Mouse (Mus musculus) cerebellum, postnatal 25 days (tissue): ENCODE measurements around the gene Cnot6l.

ENCODE experiments used
- DNase-seq, 2 experiments: peaks; one replicate each; pipeline ENCODE4 v3.0.0; 2021; ENCODE audit warnings: mixed read lengths in 2 of 2

The Cnot6l gene

DNA sequence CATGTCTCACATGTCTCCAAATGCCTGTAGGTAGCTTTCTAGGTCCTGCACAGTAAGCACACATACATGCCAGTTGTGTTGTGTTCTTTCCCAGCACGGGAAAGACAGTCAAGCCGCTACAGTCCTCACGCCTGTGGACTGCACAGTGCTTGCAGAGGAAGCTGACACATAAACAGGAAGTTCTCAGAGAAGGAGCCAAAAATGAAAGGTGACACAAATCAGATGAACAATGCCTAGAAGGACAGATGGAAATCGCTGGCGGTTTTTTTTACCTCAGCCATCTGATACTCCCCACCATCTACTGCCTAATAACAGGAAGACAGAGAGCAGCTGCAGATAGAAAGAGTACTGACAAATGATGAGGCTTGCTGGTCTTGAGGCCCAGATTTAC is at the start of gene Cnot6l:
Gene Cnot6l, minus strand, starts transcription at position 151 of the 391 bp plus-strand sequence.
- peak; percentile 23 to 31 for DNase-seq

DNA sequence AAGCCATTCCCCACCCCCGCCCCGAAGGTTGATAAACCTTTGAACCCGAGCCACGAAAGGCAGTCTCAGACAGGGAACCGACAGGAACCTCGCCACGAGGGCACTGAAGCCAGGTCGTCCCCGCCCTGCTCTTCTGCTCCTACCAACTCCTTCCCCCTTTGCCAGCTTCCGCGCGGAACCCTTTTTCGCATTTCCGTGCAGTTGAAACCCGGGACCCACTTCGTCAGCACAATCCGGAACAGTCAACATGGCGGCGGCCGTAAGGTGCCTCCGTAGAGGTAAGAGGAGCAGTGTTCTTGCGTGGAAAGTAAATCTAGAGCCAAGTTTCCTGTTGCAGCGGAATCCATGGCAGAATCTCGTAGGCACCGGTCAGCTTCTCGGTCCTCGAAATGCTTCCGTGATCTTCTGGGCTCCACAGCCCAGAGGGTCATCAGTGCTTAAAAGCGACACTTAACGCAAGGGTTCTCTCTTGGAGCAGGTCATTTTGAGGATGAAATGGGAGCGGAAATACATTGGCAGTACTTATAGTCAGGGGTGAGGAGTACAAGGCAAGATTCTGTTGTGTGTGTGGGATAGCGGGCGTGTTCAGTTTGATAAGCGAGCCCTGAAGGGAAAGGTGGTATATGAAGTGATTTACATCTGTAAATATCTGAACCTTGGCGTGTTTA is 46.1 kb upstream of the Cnot6l start:
- DNase-seq: peak; percentile 93 to 94

DNA sequence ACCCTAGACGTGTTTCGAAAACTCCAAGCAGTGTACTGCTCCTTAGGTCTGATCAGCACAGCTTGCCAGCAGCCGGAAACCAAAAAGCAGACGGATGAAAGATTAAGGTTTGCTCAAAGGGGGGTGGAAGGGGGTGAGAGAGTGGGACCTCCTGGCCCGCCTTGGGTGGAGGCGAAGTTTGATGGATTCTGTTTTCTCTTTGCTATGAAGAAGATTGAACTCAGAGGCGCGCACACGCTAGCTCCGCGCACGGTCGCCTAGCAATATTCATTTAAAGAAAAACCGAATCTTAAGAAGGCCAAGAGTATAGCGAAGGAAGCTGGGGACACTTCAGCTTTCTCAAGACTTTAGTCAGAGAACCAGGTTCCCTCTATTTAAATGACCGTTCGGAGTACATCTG is 45.5 kb upstream of the Cnot6l start, which contains the start of gene Mrpl1:
Gene Mrpl1, plus strand, starts transcription at position 35 of the 400 bp plus-strand sequence.
- DNase-seq: peak; percentile 38 to 49

DNA sequence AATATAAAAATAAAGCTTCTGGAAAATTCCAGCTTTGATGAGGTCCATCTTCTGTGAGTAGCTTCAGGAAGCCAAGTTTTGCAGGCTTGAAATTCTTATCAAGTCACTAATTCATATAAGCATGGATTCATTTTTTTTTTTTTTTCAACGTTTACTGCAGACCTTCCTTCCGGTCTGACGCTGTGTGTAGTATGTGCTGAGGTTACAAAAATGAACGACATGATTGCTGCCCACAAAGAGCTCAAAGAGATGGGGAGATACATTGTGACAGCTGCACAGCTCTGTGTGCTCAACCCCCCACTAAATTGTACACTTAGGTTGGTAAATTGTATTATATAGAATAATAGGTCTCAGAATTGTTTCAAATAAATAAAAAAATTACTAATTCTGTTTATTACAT is 44.6 kb upstream of the Cnot6l start:
- DNase-seq: no peak

DNA sequence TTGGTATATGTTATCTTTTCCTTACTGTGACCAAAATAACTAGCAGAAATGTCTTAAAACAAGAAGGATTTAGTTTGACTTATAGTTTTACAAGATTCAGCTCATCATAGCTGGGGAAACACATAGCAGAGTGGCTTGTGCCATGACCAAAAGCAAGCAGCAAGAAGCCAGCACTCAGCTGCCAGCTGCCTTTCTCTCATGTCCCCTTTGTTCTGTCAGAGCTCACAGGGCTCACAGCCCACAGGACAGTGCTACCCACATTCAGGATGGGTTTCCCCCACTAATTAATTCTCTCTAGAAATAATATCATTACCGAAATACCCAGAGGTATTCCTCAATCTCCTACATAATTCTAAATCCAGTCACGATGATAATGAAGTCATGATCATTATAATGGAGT is 43.6 kb upstream of the Cnot6l start:
- DNase-seq: no peak

DNA sequence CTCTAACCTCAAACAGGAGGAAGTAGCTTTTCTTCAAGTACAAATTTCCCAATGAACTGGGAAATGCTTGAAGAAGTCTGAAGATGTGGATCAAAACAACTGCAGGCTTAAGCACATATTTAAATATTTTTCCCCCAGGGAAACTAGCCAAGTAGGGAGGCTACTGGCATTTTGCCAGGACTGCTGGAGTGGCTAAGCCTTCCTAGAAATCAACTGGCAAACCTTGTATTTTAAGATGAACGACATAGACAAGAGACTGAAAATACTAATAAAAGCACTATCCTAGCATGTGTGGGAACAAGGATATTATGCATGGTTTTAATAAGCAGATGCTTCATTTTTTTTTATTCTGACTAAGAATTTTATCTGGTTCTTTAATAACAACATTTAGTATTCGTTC is 42.9 kb upstream of the Cnot6l start:
- DNase-seq: no peak

DNA sequence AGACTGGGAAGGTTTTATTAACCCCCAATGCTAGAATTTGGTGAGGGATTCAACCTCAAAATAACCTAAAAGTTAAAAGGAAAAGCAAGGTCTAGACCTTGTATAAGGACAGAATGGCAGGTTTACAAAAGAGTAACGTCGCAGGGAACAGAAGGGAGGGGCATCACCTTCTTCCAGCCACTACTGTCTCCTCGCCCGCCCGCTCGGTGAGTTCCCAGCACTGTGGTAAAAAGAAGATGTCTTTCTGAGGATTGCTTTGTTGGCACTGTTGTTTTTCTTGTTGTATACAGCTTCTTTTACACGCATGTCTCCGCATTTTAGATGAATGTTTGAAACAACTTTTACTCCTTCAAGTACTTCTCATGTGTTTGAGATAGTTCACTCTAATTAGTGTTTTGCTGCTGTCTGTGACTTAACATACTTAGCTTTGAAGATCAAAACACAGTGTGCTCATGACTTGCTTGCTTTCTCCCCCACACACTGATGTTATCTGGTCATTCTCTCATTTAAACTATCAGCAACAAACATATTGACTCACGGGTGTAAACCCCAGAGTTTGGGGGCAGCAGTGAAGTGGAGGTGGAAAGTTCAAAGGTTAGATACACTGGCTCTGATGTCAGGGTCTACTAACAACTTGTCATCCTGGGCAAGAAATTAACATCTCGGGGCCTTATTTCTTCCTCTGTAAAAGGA is 37.6 kb upstream of the Cnot6l start:
- no peak for DNase-seq

DNA sequence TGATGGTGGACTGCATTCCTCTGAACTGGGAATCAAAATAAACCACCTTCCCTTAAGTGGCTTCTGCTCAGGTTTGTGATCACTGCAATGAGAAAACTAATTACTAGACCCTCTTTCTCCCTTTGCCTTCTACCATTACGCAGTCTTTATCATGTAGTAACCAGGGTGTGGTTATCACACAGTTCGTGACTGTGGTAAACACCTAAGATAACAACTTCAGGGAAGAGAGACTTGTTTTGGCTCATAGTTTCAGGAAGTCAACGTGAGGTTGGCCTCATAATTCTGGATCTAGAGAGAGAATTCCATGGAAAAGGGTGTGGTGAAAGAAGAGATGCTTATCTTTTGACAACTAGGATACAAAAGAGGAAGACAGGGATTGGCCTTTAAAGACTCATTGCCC is 36.3 kb upstream of the Cnot6l start:
- DNase-seq: no peak

DNA sequence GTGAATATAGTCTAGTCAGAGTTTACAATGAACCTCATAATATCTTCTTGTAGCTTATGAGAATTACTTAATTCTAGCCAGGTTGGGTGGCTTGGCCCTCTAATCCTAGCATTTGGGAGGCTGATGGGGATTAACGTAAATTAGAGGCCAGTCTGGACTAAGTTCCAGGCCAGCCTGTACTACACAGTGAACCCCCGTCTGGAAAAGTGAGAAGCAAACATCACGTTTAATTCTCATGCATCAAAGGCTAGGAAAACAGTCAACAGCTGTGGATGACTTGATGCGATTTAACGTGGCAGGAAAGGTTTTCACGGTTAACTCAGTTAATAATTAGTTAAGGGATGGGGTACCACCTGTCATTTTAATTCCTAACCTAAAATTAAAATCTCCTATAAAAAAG is 34.3 kb upstream of the Cnot6l start:
- DNase-seq: no peak

DNA sequence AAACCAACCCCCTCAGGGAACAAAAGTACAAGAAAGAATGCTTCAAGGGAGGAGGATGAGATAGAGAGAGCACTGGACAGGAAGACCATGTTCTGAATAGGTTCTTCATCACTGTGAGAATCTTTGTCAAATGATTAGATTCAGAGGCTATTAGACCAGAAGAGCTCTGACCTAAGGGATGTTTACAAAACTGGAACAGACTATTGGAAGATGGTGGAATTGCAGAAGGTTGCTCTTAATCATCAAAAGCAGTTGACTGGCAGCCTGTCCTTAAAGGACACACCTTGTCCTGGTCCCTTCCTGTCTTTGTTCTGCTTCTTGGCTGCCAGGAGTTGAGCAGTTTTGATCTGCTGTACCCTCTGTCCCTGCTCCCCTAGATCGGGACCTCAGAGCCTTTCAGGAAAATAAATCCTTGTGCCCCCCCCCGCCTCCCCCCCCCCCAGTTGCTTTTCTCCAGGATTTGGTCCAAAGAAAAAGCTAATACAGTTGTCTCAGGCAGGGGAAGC is 32.6 kb upstream of the Cnot6l start:
- no peak for DNase-seq

DNA sequence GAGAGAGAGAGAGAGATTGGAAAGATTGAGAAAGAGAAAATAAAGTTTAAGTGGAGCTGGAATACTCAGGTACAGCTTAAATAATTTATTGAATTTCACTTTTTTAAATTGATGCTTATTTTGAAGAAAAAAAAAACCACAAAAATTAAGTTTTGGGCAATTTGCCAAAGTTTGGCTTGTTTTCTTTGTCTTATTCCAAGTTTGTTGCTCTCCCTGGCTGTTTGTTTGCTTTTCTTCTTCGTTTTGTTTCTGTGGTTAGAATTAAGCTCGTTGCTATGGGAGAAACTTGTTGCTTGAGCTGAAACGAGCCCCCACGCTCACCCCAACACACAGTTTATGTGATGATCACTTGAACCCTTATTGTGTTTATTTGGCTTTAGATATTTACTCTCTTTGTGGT is 27.3 kb upstream of the Cnot6l start:
- DNase-seq: no peak

DNA sequence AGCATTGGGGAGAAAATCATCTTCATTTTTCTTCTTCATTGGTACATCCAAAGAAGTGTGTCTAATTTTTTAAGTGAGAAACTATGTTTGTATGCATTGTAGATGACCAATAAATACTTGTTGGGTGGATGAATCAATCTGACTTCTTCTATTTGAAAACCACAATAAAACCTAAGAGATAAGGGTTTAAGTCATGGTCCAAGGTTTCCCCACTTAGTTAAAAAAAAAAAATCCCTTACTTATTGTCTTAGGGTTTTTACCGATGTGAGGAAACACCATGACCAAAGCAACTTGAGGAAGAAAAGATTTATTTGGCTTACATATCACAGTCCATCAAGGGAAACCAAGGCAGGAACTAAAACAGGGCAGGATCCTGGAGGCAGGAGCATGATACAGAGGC is 25.8 kb upstream of the Cnot6l start:
- no peak for DNase-seq

DNA sequence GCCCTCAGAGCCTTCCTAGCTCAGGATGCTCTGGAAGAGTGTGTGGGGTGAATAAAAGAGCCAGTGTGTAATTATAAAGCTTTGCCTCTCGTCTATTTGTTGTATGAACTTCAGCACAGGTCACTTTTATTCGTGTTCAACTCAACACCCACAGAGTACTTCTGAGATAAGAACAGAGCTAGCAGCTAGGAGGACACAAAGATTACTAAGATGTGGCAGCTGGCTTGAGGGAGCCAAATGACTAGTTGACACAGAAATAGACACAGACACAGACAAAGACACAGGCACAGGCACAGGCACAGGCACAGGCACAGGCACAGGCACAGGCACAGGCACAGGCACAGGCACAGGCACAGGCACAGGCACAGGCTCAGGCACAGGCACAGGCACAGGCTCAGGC is 20.0 kb upstream of the Cnot6l start:
- DNase-seq: no peak

DNA sequence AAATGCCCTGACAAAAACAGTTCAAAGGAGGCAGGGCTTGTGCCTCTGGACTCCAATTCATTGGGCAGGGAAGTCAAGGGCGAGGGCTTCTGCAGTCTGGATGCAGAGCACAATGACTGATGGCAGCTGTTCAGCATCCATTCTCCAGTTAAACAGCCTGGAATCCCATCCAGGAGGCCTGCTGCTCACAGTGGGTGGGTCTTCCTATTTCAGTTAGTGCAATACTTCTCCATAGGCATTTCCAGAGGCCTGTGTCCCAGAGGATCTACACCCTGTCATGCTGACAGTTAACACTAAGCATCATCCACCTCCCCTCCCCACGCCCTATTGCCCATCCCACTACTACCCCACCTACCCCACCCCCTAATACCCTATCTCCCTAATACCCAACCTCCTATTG is 19.2 kb upstream of the Cnot6l start:
- DNase-seq: no peak

DNA sequence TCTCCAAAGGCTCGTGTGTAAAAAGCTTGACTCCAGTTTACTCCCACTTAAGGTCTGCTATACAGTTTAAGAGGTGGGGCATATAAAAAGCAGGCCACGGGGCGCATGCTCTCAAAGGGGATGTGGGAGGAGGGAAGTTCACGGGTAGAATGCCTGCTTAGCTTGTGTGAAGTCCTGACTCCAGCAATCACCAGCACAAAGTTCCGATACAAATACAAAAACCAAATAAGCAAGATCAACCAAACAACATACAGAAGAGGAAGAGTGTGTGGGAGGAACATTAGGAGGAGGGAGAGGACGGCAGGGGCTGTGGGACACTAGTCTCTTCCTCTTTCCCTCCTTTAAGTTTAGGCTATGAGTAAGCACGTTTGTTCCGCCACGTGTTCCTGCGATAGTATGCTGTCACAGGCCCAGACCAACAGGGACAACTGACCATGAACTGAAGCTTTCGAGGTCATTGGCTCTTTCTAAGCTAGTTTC is 12.9 kb upstream of the Cnot6l start:
- DNase-seq: no peak

DNA sequence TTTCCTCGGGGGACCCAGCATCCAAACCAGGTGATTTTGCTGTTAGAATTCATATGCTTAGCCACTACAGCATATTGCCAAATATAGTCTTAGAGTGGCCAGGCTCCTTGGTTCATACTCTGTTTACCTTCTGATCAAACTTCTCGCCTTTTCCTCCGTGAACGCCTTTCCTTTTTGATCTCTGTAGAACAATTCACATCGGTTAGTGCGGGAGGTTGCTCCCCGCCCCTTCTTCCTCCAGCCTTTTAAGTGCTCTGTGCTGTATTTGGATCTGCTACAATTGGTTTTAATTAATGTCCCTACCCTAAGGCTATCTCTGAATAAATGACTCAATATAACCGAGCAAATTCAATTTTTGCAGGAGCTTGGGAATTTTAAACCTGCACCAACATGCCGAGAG is 12.2 kb upstream of the Cnot6l start:
- DNase-seq: no peak

DNA sequence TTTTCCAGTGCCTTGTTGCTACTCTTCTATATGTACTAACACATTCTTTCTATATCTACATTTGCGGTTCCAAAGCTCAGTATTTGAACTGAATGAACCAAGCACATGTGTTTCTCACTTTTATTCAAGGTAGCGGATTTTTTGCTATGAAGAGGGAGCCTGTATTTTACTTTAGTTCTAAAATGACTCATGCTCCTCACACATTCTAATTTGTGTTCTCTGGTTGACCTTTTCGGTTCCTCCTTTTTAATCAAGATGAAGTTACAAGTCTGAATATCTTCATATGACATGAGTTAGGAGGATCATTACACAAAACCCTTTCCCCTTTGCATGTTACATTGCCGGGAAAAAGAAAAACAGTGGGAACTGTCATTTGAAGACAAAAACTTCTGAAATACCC is 7.8 kb upstream of the Cnot6l start:
- no peak for DNase-seq

DNA sequence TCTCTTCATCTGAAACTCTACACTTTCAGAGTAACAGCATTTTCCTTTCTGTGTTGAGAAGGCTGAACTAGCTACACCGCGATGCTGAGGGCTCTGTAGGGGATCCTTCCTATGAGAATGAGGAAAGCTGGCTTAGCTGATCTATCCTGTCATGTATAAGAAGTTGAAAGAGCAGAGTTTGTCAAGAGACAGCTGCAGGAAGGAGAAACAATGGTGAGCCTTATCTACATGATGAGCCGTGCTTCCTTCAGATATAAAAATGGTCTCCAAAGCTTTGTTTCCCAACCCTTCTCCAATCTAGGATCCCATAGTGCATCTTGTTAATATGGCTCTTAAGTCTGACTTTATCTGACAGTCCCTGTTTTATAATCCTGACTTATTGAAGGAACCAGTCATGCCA is 6.5 kb upstream of the Cnot6l start:
- no peak for DNase-seq

DNA sequence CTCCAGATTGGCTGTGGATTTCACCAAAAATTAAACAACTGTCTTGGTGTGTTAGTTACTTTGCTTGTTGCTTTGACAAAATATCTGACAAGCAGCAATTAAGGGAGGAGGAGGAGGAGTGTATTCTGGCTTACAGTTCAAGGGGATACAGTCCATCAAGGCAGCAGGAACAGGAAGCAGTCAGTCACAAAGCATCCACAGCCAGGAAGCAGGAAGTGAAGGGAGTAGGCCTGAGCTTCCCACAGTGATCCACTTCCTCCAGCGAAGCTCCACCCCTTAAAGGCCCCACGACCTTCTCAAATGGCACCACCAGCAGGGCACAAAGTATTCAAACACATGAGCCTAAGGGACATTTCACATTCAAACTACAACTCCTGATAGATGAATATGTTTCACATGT is 2.8 kb upstream of the Cnot6l start:
- DNase-seq: no peak

DNA sequence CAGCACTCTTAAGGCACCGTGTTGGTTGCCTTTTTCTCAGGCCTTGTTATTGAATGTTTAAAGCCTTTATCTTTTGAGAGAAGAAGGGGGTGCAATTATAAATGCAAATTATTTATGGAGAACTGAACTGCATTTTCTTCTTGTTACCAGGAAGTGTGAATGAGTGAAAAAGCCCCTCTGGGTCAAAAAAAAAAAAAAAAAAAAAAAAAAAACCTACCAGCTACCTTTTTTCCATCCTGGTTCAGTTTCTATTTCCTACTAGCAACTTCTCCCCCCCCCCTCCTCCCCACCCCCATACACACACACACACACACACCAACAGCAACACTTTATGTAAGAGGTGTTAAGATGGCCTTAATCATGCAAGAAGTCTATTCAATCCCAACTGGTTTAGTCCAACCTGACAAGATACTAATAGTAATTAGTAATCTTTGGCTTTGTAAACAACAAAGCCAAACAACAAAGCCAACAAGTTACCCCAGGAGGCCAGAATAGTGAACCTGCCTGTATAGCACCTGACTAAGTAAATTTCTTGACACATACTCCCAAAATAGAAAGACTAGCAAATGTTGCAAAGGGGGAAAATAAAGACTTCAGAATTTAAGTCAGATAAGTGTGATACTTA is 463 bp downstream of the Cnot6l start:
- DNase-seq: no peak

DNA sequence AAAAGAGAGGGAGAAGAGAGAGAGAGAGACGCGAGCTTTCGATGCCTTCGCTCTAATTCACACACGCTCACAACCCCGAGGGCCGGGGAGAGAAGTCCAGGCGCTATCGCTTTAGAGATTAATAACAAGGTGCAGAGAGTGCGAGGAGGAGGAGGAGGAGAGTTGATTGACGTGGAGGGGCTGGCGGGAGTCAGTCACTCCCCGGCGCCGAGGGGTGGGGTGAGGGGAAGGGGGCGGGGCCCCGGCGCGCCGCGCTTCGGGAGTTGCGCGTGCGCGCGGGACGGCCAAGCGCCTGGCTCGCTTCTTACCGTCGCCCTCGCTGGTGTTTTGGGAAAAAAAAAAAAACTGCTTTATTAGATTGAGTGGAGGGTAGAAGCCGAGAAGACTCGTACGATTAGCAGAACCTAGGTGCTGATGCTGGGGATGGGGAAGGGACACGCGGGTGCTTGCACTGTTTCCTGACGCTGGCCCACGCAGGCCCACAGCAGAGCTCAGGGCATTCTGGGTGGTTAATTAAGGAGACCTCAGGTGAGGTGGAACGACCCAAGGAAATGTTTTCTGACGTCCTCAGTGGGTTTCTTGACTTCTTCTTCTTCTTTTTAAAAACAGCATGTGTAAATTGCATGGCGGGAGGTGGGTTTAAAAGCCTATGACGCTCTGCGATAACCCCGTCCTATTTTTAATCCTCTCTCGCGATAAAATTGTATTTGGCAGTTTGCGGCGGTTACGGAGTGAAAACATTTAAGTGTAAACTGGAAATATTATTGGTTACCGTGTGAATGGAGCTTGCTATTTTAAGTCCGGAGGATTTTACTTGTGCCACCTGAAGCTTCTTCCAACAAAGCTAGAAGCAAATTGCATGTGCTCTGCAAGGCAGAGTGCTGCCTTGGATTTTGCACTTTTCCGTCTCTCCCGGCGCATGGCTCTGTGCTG is 1.3 kb downstream of the Cnot6l start:
- peak; percentile 86 to 94 for DNase-seq

DNA sequence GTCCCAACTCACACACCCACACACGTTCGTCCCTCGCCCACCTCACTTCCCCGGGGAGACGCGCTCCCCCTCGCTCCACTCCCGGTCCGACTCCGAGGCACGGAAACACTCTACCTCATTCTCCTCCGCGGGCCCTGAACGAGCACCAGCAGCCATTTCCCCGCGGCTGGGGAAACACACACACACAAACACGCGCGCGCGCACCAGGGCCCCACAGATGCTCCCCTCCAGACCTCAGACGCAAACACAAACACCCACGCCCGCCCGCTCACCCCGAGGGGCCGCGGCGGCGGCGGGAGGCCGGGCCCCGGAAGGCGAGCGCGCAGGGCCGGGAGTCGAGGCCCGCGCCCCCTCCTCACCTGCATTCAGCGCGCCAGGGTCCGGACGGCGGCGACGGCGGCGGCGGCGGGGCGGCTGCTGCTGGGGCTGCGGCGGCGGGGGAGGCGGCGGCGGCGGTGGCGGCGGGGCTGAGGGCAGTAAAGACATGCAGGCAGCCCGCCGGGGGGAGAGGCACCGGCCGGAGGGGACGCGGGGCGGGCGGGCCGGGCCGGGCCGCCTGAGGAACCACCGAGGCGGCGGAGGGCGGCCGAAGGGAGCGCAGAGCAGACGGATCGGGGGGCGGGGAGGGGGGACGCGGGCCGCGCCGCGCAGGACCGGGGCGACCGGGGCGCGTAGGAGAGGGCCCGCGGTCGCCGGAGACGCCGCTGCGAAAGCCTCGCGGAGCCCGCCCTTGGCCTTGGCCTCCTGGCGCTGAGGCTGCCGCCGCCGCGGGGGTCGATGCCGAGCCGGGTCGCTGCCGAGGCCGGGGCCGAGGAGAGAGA is 2.2 kb downstream of the Cnot6l start:
- DNase-seq: peak; percentile 74
